Mouse (Mus musculus): ENCODE measurements around the gene Pum1.
A peak's percentile ranks its signal among the peaks of the same experiment; 100 is the strongest.

The Pum1 gene

DNA sequence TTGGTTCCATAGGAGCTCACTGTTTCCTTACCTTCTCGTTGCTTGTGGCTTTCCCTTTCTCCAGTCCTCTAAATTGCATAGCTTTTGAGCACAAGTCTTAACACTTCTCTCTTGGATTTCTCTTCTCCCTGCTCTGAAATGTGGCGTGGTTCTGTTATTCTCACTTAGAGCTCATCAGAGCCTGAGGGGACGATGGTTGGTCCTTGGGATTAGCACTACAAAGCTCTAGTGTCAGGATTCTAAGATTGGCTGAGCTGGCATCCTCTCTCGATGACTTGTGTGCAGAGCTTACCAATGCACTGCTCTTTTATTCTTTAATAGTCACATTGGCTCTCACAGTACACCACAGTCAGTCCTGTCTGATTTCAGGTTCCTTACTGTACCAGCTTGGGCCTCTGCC is 80.9 kb downstream of the Pum1 start:
- no peak for DNase-seq

DNA sequence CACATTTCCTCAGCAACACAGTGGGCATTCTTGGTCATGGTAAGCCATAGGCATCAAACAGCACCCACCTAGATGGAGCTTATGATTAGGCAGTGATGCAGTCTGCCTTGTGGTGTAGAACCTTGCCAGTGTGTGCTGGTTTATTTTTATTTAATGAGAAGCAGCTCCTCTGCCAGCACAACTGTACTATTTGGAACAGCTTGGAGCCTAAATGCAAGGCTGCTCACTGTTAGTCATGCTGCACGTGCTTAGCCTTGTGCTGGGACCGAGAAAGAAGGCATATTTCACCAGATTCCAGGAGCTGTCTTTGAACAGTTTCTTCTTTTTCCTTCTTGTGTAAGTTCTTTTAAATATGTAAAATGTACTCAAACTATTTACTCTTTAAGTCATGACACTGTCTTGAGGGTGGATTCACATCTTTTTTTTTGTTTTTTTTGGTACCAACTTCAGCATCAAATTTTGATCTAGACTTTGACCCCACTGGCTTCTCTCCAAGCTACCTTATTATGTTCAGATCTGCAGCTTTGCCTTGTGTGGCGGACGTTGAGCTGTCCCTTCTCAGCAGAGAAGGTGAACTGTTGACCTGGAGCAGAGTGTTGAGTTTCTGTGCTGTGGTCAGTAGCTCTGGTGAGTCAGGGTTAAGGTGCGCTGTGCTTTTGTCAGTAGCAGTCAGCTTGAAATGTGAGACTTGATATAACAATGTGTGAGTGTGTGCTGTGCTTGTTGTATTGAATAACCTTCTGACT is 82.6 kb downstream of the Pum1 start:
- no peak for DNase-seq

GRCm38 (mm10) chr4:130749566-130749965 is 86.4 kb downstream of the Pum1 start:
- DNase-seq = no peak

DNA sequence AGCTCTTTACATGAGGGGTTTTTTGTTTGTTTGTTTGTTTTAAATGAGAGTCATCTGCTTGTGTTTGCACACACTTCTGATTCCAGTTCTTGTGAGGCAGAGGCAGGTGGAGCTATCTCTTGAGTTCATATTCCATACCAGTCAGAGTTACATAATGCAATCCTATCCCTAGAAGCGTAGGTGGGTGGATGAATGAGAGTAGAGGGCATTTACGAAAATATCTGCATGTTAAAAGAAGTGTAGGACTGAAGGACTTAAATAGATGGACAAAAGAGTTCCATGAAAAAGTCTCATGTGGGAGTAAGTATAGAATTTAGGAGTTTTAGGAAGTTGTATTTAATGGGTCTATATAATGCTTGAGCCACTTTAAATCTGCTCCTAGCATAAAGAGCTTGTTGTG is 88.8 kb downstream of the Pum1 start:
- DNase-seq = no peak

DNA sequence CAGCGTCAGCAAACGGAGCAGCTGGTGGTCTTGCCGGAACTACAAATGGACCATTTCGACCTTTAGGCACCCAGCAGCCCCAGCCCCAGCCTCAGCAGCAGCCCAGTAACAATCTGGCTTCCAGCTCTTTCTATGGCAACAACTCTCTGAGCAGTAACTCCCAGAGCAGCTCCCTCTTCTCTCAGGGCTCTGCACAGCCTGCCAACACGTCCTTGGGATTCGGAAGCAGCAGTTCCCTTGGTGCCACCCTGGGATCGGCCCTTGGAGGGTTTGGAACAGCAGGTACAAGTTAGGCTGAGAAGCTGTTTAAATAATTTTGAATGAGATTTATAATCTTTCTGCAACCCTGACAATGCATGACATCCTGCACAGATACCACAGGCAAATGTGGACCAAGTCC is 89.5 kb downstream of the Pum1 start:
- DNase-seq = no peak

GRCm38 (mm10) chr4:130753755-130754154 is 90.6 kb downstream of the Pum1 start:
- DNase-seq = no peak

GRCm38 (mm10) chr4:130754776-130755175 is 91.7 kb downstream of the Pum1 start:
- DNase-seq = no peak

DNA sequence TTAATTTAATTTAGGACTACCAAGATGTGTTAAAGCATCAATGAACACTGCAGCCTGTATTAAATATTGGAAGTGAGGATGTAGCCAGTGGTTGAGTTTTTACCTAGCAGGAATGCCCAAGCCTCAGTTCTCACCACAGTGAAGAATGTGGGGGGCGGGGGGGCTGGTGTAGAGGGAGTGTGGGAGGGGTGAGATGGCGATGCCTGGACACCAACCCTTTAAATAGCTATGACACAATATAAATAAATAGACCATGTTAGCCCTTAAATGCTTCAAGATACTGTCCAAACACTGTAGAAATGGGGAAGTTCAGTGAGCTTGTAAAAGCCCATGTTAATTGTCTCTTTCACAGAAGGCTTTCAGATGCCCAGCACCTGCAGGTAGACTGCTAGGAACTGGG is 96.8 kb downstream of the Pum1 start:
- no peak for DNase-seq

- no peak for DNase-seq
Measured at GRCm38 (mm10) chr4:130761809-130762208, 98.7 kb downstream of the Pum1 start.

DNA sequence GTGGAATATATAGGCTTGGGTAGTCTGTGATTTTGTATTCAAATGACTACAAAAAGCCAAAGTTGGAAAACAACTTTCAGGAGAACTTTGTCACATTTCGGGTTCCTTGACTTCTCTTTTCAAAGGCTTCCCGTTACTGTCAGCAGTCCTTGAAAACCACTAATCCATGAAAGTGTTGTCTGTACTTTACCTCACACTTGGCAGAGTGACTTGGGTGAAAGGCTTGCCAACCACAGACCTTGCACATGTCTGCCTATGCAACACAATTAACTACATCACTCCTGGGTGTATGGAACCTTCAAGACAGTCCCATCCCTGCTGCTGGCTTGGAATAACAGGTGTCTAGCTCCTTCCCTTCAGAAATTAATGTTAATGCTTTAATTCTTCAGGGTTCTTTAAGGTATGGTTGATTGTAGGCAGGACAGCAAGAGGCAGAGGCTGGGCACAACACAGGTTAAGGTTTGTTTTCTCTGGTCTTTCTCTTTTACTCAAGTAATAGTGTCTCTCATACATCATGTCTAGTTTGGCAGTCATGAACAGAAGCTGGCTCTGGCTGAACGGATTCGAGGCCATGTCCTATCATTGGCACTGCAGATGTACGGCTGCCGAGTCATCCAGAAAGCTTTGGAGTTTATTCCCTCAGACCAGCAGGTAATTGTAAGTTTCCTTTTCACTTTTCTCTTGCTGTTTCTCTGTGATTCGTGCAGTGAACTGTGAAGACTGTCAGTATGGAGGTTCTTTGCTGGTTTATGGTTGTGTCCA is 102.5 kb downstream of the Pum1 start:
- DNase-seq = no peak

DNA sequence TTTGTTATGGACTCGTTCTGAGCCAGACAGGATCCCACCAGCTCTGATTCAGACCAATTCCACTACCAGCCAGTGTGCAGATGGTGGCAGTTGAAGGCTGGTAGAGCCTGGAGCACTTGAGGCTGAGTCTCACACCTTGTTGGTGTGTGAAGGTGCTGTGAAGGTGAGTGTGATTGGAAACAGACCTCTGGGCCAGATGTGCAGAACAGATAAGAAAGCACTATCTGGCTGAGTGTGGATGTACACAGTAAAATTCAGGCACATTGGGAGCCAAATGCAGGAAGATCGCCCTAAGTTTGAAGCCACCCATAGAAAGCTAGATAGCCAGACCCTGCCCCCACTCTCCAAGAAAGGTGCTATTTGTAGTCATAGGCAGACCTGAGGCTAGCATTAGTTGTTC is 103.3 kb downstream of the Pum1 start:
- no peak for DNase-seq

- no peak for DNase-seq
Measured at GRCm38 (mm10) chr4:130766926-130767325, 103.8 kb downstream of the Pum1 start.

DNA sequence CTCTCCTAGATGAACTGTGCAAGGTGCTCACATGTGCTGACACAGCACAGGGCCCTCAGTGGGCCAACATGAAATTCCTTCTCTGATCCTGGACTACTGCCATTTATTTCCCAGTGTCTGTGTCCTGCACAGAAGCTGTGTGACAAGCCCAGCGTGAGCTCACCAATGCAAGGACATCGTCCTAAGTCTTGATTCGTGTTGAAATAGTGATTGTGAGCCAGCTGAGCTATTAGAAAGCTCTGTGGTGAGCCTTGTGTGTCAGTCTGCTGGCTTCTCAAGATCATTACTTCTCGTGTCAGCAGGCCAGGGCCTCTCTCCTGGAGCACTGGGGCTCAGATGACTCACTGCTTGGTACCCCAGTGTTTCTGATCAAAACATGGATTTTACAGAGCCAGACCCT is 110.8 kb downstream of the Pum1 start:
- no peak for DNase-seq

GRCm38 (mm10) chr4:130774822-130775221 is 111.7 kb downstream of the Pum1 start:
- no peak for DNase-seq

DNA sequence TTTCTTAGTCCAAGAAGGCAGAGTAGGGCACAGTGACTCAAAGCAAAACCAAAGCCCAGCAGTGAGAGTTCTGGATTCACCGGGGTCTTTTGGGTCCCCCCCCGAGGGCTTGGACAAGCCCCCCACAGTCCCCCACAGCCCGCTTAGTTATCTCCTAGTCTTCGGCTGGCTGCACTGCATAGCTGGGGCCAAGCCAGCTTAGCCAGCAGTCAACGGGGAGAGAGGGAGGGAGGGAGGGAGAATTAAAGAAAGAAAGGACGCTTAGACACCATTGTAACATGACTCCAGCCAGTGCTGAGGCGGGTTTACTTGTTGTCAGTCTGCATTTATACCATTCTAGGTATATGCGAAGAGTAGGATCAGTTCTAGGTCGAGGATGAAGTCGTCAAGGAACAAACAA is 114.5 kb downstream of the Pum1 start:
- no peak for DNase-seq

- no peak for DNase-seq
Measured at GRCm38 (mm10) chr4:130779037-130779436, 115.9 kb downstream of the Pum1 start.

- no peak for DNase-seq
Measured at GRCm38 (mm10) chr4:130782492-130782891, 119.4 kb downstream of the Pum1 start.

DNA sequence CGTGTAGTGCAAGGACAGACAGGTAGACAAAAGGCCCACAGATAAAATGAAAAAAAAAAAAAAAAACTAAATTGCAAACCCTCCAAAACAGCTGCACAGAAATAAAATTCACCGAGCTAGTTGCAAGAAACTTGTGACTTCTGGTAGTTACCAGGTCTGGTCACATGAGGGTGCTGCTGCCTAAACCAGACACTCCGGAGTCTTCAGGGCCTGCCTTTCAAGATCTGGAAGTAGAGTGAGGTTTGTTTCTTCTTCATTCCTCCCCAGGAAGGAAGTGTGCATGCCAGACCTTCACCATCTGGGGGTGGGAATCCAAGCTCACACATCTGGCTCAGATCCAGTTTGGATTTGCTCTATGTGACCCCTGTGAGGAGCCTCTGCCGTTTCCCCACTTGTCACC is 121.6 kb downstream of the Pum1 start:
- no peak for DNase-seq

DNA sequence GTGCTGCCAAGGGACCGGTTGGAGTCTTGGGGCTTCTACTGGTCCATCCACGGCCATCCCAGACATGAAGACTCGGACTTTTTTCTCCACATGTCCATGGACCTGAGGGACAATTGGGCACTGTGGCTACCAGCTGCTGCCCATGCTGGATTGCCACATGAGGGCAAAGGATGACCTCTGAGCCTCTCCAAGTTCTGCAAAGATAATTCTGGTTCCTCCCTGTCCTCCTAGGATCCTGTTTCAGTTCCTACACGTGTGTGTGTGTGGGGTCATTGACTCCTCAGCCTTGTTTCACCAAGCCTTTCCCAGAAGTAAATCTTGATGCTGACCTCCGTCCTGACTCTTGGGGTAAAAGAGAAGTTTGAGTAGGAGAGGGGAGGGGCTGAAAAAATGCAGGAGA is 124.4 kb downstream of the Pum1 start:
- no peak for DNase-seq

DNA sequence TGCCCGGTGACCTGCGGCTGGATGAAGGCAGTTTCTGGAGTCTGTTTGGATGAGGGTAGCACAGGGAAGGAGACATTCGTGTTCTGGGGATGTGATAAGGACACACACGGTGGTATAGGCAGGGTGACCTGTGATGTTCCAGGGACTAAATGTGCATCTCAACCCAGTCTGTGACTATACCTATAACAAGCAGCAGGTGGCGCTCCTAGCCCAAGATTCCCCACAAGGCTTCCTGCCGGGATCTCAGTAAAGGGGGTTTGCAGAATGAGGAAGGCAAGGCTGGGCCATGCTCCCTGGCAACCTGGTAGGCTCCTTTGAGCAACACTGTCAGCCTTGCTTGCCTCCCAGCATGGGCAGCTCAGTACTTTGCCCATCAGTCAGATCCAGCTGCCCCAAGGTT is 127.1 kb downstream of the Pum1 start:
- peak; percentile 80 for DNase-seq

GRCm38 (mm10) chr4:130791811-130792375 is 128.8 kb downstream of the Pum1 start:
- no peak for DNase-seq

GRCm38 (mm10) chr4:130792376-130793179 is 129.5 kb downstream of the Pum1 start, which contains the start of gene Sdc3:
Sdc3 (plus strand) TSS chr4:130792537.
- DNase-seq = no peak

DNA sequence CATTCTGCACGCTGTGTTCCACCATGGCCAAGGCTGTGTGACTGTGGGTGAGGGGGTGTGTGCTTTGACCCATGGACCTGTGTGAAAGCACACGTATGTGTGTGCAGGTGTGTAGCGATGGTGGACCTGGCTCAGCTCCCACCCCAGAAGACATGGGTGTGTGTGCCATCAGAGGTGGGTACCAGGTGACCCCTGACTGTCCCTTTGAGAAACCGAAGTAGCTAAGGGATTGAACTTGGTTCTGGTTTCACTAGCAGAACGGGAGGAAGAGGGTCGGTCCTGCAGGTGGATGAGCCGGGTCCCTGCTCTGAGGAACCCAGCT is 130.0 kb downstream of the Pum1 start:
- no peak for DNase-seq

- DNase-seq = no peak
Measured at GRCm38 (mm10) chr4:130794771-130795170, 131.7 kb downstream of the Pum1 start.
